Mouse (Mus musculus) right cerebral cortex, postnatal 14 days (tissue): ENCODE data around the gene BC003965.

Experiments used
- DNase-seq: peaks from one replicate; pipeline ENCODE4 v3.0.0; 2022

The BC003965 gene

DNA sequence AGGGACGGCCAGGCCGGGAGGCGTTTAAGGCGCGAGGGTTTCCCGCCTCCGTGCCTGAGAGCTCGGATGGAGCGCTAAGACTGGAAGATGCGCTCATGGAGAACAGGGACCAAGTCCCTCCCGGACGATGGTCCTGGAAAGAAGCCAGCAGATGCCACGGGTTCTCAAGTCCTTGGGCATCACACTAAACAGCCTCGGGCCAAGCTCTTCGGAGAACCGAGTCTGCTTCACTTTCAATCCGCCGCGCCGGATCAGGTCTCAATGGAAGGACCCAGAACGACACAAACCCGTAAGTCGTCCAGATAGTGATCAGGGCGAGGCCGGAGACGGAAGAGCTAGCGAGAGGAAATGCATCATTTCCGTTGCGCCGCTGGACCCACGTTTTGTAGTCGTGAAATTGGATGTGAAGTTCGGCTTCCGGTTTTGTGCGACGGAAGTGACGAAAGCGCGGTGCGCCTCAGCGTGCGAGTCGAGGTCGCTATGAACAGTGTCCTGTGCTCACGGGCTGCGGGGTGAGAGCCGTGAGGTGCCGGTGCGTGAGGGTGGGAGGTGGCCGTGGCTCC, at the start of gene BC003965:
Gene BC003965, plus strand, starts transcription at position 426 of the 563 bp plus-strand sequence.
- peak; percentile 98 for DNase-seq

DNA sequence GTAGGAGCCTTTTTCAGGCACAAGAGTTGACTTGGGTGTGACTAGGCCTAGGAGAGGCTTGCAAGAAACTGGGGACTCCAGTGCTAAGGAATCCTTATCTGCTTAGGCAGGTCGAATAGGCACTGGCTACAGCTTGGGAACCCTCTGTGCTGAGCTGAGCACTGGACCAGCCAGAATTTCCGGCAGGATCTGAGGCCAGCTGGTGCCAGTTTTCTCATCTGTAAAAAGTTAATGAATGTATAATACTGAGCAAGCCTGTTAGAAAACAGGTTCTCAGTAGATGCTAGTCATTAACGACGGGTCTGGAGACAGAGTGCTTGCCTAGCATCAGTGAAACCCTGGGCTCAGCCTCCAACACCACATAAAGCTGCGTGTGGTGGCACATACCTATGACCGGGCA, 48.7 kb upstream of the BC003965 start:
- no peak for DNase-seq

DNA sequence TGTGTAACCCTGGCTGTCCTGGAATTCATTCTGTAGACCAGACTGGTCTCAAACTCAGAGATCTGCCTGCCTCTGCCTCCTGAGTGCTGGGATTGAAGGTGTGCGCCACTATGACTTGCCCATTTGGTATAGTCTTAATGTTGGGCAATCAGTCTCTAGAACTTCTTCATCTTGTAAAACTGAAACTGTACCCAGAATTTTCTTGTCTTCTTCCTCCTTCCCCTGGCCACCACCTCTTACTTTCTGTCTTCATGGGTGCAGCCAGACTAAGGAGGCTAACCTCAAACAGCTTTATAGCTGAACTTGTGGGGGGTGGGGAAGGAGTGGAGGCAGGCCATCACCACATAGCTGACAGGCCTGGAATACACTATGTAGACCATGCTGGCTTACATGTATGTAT, 45.6 kb upstream of the BC003965 start:
- no peak for DNase-seq

DNA sequence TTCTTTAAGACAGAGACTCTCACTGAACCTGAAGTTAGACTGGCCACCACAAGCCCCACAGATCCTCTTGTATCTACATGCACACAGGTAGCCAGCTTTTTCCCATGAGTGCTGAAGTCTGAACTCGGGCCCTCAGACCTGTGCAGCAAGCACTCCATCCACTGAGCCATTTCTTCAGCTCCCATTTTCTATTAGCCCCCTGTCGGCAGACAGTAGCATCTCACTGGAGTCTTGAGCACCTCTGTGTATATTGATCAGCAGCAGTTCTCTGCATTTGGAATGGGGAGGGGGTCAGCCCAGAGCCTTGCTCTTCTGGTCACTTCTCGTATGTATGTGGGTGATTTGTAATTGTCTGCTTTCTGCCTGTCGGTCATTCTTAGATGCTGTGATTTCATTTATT, 44.4 kb upstream of the BC003965 start:
- no peak for DNase-seq

DNA sequence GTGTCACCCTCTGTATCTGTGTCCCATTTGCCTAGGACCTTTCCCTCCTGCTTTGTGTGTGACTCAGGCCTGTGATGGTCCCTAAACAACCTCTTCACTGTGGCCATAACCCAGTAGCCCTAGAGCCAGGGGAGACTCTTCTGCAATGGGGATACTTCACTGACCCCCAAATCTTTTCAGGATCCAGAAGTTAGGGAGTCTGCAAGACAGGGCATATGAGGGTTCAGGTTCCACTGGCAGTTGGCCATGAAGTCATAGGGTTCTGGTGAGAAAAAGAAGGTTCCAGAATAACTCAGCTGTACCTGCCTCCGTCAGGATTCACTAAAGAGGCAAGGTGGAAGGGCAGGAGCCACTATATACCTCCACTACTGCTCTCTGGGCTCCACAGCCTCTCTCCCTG, 22.2 kb upstream of the BC003965 start, which contains the start of gene Ccdc154:
Gene Ccdc154, plus strand, starts transcription at position 301 of the 400 bp plus-strand sequence.
- no peak for DNase-seq

DNA sequence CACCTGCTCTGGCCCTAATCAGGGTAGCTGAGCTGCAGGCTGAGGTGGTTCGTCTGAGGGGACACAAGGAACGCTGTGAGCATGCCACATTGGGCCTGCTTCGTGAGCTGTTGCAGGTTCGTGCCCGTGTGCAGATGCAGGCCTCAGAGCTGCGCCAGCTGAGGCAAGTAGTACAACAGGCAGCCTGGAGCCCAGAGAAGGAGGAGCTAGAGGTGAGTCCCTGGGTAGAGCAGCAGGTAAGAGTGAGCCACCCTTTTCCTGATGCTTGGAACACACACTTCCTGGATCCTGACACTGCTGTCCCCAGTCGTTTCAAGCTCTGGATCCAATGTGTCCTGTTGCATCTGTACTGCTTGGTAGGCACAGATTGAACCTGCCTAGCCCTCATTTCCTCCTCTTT, 21.0 kb upstream of the BC003965 start:
- DNase-seq: no peak

DNA sequence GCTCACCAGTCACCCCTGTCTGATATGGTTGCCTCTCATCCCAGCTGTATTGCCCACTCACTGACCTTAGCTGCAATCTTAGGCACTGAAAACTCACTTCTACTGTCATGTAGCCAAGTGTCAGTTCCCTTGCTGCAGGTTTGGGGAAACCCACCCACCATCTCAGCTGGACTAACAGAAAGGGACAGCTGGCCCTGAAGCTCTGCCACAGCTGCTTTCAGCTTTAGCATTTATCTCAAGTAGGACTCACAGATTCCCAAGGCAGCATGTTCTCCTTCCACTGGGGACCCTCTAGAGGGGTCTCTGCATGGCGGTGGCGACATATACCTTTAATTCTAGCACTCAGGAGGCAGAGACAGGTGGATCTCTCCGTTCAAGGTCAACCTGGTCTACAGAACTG, 19.6 kb upstream of the BC003965 start:
- no peak for DNase-seq

DNA sequence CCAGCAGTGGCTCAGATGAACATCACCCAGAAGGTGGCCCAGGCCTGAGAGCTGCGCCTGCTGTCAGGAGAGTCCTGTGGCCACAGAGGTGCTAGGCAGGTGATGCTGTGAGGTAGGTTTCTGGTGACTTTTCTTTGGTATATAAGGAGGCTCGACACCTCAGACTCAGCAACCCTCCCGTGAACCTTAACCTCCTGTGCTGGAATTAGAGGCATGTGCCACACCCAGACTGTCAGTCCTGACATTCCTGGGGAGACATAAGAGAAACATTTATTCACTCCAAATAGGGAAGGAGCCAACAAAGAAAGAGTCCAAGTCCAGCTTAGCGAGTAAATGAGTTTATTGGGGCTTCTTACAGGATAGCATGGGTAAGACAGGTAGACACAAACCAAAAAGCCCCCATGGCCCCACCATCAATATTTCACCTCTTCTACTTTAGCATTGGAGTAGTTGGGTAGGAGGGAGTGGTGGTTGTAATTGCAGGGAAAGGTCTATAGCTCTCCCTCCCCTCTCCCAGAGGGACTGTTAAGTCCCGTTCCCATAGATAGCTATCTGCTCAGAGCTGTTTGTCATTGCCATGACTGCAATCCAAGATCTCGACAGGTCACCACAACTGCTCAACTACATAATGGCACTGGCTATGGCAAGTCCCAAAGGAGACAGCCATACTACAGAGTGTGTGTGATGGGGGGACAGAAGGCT, 18.2 kb upstream of the BC003965 start:
- DNase-seq: no peak

DNA sequence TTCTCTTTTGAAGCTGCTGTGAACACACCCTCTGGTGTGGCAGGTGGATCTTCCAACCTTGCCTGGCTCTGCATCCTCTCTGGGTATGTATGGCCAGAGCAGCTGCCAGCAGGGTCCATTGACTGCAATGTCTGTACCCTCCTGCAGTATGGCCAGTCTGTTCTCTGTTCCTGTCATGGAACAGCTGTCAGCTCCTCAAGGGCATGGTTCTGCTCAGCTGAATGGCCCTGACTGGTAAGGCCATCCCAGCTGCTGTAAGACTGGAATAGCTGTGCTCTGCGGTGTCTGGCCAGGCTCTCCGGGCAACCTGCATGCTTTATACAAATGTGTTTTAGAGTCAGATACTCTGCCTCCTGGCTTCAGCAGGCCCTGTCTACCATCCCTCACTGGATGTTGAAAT, 14.6 kb upstream of the BC003965 start:
- DNase-seq: no peak

DNA sequence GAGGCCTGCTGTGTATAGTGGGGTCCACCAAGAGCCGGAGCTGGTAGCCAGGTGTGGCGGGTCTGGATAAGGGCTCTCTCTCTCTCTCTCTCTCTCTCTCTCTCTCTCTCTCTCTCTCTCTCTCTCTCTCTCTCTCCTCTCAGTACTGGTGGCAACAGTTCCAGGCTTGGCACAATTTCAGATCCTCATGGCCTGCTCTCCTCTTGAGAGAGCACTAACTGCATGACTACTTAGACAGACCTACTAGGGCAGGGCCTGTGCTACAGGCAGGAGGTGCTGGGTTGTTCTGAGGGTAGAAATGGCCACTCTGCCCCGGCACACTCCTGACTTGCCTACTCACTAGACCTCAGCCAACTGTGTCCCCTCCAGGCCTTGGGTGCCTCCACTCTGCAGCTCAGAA, 11.8 kb upstream of the BC003965 start:
- DNase-seq: no peak

DNA sequence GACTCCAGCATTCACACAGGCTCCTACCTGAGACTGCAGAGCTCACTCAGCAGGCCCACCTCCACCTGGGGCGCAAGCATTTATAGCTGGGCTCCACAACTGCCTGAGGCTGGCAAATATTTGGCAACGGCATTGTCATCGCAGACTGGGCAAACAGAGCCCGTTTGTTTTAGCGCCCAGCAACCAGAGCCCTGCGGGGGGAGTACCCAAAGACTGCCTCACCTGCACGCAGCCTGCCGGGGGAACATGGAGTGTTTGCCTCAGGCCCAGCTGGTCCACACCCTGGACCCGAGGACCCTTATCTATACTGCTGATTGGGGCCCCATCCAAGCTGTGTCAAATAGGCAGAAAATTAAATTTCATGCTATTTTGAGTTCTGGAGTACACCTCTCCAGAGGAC, 8.9 kb upstream of the BC003965 start, which contains the start of gene Gm38655:
Gene Gm38655, minus strand, starts transcription at position 61 of the 400 bp plus-strand sequence.
- DNase-seq: no peak

DNA sequence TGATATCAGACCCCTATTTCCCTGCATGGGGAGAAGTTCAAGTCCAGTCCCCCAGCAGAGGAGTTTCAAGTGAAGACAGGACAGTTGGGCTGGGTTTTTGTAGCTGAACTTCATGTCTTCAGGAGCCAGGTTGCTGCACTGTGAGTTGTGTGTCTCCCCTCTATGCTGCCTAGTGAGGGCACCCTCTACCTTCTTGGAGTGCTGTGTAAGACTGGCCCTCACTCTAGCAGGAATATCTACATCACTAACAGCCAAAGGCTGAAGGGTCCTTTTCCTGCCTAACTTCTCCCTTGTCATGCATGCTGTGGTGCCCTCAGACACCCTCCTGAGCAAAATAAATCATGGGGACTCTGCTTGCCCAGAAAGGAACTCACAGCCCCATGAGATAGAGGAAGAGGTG, 1.1 kb upstream of the BC003965 start:
- DNase-seq: no peak

DNA sequence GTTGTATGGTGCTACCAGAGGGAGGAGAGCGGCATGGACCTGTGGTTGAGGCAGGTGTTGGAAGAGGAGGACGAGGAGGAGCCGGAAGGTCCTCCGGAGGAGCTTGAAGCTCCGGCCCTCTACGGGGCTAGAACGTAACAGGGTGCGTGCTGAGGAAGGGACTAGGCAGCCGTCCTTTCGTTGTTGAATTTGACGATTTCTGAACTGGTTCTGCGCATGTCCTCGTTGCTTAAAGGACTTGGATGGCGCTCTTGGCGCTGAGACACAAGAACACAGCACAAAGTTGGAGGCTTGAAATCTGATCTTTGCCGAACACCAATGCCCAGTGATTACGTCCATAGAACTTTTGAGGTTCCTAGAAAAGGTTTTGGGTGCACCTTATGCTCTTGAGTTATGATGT, 607 bp downstream of the BC003965 start:
- no peak for DNase-seq

DNA sequence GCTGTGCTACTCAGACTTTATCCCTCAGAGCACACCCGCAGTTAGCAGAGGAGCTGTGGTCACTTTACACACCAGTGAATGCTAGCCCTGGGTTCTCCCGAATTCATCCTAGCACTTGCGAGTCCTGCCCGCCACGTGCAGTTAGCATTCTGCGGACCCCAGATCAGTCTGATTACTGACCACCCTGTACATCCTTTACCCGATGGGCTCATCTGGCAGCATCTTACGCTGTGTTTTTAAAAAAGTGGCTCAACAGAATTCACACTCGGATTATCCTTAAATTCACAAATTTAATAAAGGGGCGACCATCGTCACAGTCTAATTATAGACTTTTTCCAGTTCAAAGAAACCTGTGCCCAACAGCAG, 3.4 kb downstream of the BC003965 start:
- DNase-seq: no peak

DNA sequence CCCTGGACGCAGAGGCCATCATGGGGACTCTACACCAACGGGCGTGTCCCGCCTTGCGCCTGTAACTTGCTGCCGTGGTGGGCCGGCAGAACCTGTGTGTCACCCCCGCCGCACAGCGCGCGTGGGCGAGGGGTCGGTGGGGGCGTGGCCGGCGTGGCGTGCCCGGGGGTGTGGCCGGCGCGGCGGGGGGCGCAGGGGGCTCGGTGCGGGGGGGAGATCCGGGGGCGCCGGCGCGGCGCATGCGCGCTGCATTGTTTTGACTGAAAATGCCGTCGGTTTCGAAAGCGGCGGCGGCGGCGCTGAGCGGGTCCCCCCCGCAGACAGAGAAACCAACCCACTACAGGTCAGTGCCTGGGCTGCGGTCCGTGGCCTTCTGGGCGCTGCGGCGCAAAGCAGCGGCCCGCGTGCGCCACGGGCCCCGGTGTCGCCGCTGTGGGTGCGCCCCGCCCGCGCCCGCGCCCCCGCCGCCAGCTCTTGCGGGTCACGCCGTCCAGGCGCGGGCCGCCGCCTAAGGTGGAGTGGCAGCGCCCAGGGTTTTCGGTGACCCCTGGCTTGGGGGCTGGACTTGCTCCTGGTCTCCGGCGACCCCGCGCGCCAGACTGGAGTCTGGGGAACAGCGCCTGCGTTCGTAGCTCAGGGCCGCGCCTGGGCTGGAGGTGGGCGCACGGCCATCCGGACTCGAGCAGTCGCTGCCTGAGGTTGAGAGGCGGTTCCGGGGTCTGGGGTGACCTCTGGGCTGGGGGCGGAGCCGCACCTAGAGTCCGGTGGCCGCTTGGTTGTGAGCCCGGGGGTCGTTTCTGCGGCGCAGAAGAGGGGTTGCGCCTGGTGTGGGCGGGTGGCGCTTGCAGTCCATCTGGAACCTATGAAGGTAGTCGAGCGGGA, 4.0 kb downstream of the BC003965 start, which contains the start of gene Unkl:
Gene Unkl, plus strand, starts transcription at position 248 of the 882 bp plus-strand sequence.
- DNase-seq: peak; percentile 72

DNA sequence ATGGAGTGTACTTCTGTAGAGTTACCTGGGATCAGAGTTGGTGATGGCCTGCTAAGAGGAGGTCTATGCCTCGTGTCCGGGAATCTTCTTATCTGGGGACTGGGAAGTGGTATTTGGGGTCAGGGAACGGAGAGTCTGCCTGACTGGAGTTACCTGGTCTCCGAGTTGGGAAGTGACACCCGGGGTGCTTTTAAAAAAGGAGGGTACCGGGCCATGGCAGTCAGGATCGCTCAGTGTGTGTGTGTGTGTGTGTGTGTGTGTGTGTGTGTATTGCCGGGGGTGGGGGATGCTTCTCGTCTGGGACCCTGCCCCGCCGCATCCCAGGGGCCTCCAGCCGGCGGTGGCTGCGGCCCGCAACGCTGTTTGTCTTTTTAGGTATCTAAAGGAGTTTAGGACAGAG, 4.7 kb downstream of the BC003965 start:
- no peak for DNase-seq

DNA sequence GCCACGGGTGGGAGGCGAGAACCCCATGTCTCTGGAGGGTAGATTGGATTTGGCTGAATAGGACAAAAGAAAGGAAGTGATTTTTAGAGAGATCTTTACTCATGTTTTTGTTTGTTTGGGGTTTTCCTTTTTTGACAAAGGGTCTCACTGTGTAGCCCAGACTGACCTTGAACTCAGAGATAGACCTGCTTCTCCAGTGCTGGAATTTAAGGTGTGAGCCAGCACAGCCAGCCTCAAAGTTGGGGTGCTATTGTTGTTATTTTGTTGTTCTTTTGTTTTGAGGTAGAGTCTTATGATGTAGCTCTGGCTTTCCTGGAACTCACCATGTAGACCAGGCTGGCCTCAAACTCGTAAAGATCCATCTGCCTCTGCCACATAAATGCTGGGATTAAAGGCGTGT, 18.0 kb downstream of the BC003965 start:
- no peak for DNase-seq

DNA sequence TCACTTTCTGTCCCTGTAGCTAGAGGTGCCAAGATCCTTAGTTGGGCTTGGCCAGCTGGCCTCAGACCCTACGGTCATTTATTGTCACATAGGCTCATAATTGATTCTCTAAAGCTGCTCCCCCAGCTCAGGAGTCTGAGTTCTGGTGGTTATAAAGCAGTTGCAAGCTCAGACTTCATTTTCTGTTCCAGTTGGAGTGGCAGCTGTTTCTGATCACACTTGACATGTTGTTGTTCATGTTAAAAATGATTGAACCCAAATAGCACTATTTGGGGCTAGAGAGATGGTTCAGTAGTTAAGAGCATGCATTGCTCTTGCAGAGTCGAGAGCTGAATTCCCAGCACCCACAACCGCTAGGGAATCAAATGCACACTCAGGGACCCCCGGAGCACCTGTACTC, 25.7 kb downstream of the BC003965 start:
- DNase-seq: no peak

DNA sequence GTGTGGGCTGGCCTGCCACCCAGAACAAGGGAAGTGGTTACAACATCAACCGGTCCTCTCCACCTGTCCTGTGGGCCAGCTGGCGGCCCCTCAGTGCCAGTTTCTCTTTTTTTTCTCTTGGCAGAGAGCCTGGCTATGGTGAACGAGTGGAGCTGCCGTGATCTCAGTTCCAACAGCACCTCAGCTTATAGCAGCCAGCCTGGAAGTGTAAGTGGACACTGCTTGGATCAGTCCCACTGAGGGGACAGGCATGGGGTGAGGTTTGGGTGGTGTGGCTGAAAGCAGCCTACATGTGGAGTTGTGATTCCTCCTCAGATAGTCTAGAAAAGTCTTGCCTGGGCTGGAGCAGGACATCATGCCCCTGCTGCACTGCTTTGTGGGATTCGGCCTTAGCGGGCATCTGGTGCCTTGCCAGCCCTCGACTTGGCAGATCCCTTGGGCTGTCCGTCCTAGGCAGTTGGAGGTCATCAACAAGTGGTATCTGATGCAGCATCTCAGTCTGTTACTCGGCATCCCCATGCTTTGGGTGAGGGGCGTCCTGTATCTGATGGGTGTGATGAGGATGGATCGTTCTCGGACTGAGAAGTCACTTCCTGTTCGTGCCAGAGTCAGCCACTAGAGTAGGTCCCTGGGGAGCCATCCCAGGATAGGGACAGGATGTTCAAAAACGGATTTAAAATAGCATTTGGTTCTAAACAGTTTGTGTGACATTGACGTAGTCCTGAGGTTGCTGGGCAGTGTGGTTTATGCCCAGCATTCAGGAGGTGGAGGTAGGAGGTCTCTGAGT, 26.5 kb downstream of the BC003965 start:
- DNase-seq: no peak

DNA sequence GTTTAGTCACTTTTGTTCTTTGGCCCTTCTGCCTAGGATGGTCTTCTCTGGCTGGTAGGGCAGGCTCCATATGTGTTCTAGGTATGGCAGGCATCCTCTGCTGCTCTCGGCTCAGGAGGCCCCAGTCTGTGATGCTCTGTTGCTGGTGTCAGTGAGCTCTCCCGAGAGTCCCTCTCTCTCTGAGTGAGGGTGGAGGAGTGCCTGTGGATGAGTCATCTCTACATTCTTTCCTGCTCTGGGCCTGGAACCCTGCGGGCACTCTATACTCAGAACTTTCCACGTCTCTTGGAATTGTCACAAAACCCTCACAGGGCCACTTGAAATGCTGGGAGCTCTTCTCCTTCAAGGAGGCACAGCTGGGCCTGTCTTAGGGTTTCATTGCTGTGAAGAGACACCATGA, 27.4 kb downstream of the BC003965 start:
- no peak for DNase-seq

DNA sequence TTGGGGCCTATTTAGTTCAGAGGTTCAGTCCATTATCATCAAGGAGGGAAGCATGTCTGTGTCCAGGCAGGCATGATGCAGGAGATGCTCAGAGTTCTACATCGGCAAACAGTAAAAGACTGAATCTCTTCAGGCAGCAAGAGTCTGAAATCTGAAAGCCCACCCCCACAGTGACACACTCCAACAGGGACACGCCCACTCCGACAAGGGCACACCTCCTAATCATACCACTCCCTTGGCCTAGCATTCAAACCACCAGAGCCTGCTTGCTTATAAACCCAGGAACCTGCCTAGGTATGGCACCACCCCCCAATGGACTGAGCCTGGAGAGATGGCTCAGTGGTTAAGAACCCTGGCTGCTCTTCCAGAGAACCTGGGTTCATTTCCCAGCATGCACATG, 31.1 kb downstream of the BC003965 start:
- DNase-seq: no peak

DNA sequence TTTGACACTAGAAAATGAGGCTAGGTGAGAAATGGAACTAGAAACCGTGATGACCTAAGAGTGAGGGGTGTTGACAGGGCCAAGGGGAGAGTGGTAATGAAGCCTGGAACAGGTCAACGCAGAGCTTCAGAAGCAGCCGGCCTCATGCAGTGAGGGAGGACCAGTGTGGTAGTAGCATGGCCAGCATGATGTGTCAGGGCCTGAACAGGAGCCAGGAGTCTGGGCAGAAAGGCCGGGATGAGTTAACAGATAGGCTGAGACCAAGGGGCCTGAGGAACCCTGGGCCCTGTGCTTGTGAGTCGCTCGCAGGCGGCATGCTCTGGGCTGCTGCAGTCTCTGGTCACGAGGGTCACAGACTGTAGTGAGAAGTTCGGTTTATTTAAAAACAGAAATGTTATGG, 34.6 kb downstream of the BC003965 start:
- DNase-seq: no peak
